Mouse (Mus musculus) hindbrain, embryonic 16.5 days (tissue): ENCODE data around the gene 4833423E24Rik. TPM values are rescaled to one million over a fixed set of nuclear protein-coding genes. Genes with fewer than 3 reads are reported as not detected.

Experiments
- ATAC-seq: fragments of 200-750 bp; cut with Nextera tagmentation; 2 replicates; pipeline ENCODE4 v1.8.0; 2017; ENCODE audit warnings: moderate TSS enrichment, moderate library complexity
- H3K27ac ChIP-seq: fragments of 300-500 bp; sonication (generic); 2 replicates; pipeline ENCODE4 v1.5.1; 2014; ENCODE audit warnings: low read depth, mild to moderate bottlenecking, control low read depth, low read length, moderate library complexity
- H3K27me3 ChIP-seq: fragments of 300-500 bp; sonication (generic); replicated peaks from 2 replicates; pipeline ENCODE4 v1.6.1; 2014; ENCODE audit warnings: low read length; ENCODE audit not compliant: control insufficient read depth, insufficient read depth
- H3K36me3 ChIP-seq: fragments of 300-500 bp; sonication (generic); 2 replicates; pipeline ENCODE4 v1.6.1; 2014; ENCODE audit warnings: mild to moderate bottlenecking, low read length, moderate library complexity, mixed read lengths; ENCODE audit not compliant: control insufficient read depth, insufficient read depth
- H3K4me1 ChIP-seq: fragments of 300-500 bp; sonication (generic); 2 replicates; pipeline ENCODE4 v1.6.1; 2014; ENCODE audit warnings: low read depth, low read length; ENCODE audit not compliant: control insufficient read depth, insufficient read depth
- H3K4me2 ChIP-seq: fragments of 300-500 bp; sonication (generic); 2 replicates; pipeline ENCODE4 v1.6.1; 2014; ENCODE audit warnings: mild to moderate bottlenecking, low read length, control low read depth, moderate library complexity
- H3K4me3 ChIP-seq: fragments of 300-500 bp; sonication (generic); 2 replicates; pipeline ENCODE4 v1.5.1; 2014; ENCODE audit warnings: mild to moderate bottlenecking, low read length, control low read depth, moderate library complexity
- H3K9ac ChIP-seq: fragments of 300-500 bp; sonication (generic); 2 replicates; pipeline ENCODE4 v1.6.1; 2014; ENCODE audit warnings: low read depth, mild to moderate bottlenecking, control low read depth, low read length, moderate library complexity
- H3K9me3 ChIP-seq: fragments of 300-500 bp; sonication (generic); 2 replicates; pipeline ENCODE4 v1.6.1; 2014; ENCODE audit warnings: mild to moderate bottlenecking, low read length, moderate library complexity; ENCODE audit not compliant: control insufficient read depth
- WGBS: fragments of 180-500 bp; shearing (Covaris S2); extraction: QIAGEN DNeasy Blood & Tissue Kit; methylation state at CpG from one replicate; pipeline ENCODE4 v1.1.7; 2014; 5-methylcytosine and 5-hydroxymethylcytosine counted together
- polyA plus RNA-seq: library from polyadenylated mRNA; unstranded; fragments of >200 nt; fragmentation: Nextera tagmentation; extraction: Ambion mirVana; gene quantifications from 2 replicates; pipeline ENCODE4 v1.2.1, GENCODE M21; 2015

4833423E24Rik gene
- polyA plus RNA-seq = 0.09 and 0.28 TPM in 2 replicates

GRCm38 (mm10) chr2:85518879-85519278 lies at the start of gene 4833423E24Rik:
4833423E24Rik (minus strand) TSS chr2:85519024.
- Histone ChIP-seq H3K36me3 (no peaks in the 10 kb centered on the region), H3K9me3 (no peaks in the 10 kb centered on the region), H3K4me1 (no peaks in the 10 kb centered on the region), H3K4me2 (no peak within 1 kb of the TSS), H3K27ac (no peak within 1 kb of the TSS), H3K9ac (no peak within 1 kb of the TSS), H3K4me3 (no peak within 1 kb of the TSS), H3K27me3 (no peaks in the 10 kb centered on the region)
- WGBS = 27% methylated on average over 4 of the region's 4 CpGs
- no peak for ATAC-seq

DNA sequence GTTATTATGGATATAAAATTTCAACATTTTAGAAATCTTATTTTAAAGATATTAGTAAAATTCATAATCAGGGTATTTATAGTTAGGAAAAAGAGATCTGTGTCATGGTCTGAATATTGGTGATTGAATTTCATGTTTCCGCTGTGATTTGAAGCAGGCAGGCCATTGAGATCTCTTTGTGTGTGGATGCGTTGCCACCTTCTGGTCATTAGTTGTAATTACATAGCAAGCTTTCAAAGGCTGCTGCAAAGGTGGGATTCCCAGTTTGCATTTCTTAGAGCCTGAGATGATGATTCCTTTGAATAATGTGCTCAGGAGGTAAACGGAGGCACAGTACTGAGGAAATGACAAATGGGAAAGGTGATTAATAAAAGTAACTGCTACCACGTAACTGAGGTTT lies 42.4 kb upstream of the 4833423E24Rik start:
- Histone ChIP-seq H3K27ac (no peak overlapping the region), H3K4me3 (no peak overlapping the region), H3K27me3 (no peaks in the 10 kb centered on the region), H3K4me2 (no peak overlapping the region), H3K4me1 (no peaks in the 10 kb centered on the region), H3K36me3 (no peaks in the 10 kb centered on the region), H3K9me3 (no peaks in the 10 kb centered on the region), H3K9ac (no peak overlapping the region)
- 22% methylated on average over 4 of the region's 4 CpGs for WGBS
- peak; percentile 78 for ATAC-seq

- H3K9ac ChIP-seq = no peak overlapping the region
- H3K36me3 ChIP-seq = no peaks in the 10 kb centered on the region
- H3K27ac ChIP-seq = no peak overlapping the region
- ATAC-seq = no peak
- 70% methylated on average over 4 of the region's 4 CpGs for WGBS
- H3K4me2 ChIP-seq = no peak overlapping the region
- no peaks in the 10 kb centered on the region for H3K9me3 ChIP-seq
- H3K4me3 ChIP-seq = no peak overlapping the region
- H3K27me3 ChIP-seq = no peaks in the 10 kb centered on the region
- no peaks in the 10 kb centered on the region for H3K4me1 ChIP-seq
Measured at GRCm38 (mm10) chr2:85560226-85560625, 41.4 kb upstream of the 4833423E24Rik start.

DNA sequence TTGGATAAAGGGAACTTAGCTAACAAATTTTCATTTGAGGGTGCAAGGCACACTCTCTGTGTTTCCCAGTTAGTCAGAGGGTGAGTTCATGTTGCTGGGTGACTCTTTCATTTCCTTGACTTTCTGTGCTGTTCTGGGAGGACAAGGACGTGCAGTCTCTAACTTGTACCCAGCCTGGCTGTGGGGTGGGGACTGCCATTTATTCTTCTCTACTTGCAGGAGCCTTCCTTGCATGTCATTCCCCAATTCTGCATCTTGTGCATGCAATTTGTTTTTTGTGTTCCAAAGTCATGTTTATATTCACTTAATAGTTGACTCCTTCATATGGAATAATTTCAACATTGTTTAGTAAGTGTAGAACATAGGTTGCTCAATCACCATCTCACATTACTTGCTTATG lies 36.0 kb upstream of the 4833423E24Rik start:
- H3K9me3 ChIP-seq = no peaks in the 10 kb centered on the region
- no peak overlapping the region for H3K9ac ChIP-seq
- WGBS = 63% methylated on average over 1 of the region's 1 CpGs
- H3K36me3 ChIP-seq = no peaks in the 10 kb centered on the region
- H3K4me1 ChIP-seq = no peaks in the 10 kb centered on the region
- no peak overlapping the region for H3K4me3 ChIP-seq
- no peak overlapping the region for H3K4me2 ChIP-seq
- no peak overlapping the region for H3K27ac ChIP-seq
- no peak for ATAC-seq
- H3K27me3 ChIP-seq = no peaks in the 10 kb centered on the region

- Histone ChIP-seq H3K27ac (no peak overlapping the region), H3K9ac (no peak overlapping the region), H3K4me1 (no peaks in the 10 kb centered on the region), H3K36me3 (no peaks in the 10 kb centered on the region), H3K9me3 (no peaks in the 10 kb centered on the region), H3K4me3 (no peak overlapping the region), H3K4me2 (no peak overlapping the region), H3K27me3 (no peaks in the 10 kb centered on the region)
- 88% methylated on average over 1 of the region's 1 CpGs for WGBS
- no peak for ATAC-seq
Measured at GRCm38 (mm10) chr2:85533934-85534333, 15.1 kb upstream of the 4833423E24Rik start.

DNA sequence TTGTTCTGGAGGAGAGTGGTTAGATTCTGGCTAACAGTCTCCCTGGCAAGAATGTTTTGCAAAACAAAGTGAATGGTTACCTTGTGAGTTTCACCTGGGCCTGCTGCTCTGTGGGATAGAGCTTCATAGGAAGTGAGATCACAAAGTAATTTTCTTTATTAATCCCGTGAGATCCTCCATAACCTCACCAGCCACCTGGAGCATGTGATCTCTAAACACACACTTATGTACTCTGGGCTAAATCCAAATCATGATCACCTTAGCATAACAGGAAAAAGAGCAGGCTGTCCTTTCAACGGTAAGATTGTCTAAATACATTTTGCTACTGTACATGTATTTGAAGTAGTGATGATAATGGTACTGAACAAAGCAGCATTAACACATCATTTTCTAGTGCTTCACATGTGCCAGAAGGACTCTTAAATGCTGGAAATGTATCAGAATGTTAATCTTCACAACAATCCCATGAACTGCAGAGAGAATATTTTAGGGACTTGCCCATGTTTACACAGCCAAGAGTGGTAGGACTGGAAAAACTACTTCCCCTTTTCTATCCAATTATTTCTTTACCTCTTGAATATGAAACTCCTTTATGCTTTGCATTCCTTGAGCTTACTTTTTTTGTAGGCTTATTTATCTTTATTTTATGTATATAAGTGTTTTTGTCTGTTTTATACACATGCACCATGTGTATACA lies 13.4 kb upstream of the 4833423E24Rik start:
- Histone ChIP-seq H3K27ac (no peak overlapping the region), H3K27me3 (no peaks in the 10 kb centered on the region), H3K4me3 (no peak overlapping the region), H3K9ac (no peak overlapping the region), H3K36me3 (no peaks in the 10 kb centered on the region), H3K4me1 (no peaks in the 10 kb centered on the region), H3K9me3 (no peaks in the 10 kb centered on the region), H3K4me2 (no peak overlapping the region)
- no peak for ATAC-seq
- 82% methylated on average over 2 of the region's 2 CpGs for WGBS

- Histone ChIP-seq H3K9ac (no peak overlapping the region), H3K4me2 (no peak overlapping the region), H3K27ac (no peak overlapping the region), H3K27me3 (no peaks in the 10 kb centered on the region), H3K4me3 (no peak overlapping the region), H3K9me3 (no peaks in the 10 kb centered on the region), H3K4me1 (no peaks in the 10 kb centered on the region), H3K36me3 (no peaks in the 10 kb centered on the region)
- WGBS = 55% methylated on average over 2 of the region's 2 CpGs
- ATAC-seq = no peak
Measured at GRCm38 (mm10) chr2:85522859-85523489, 4.2 kb upstream of the 4833423E24Rik start.

DNA sequence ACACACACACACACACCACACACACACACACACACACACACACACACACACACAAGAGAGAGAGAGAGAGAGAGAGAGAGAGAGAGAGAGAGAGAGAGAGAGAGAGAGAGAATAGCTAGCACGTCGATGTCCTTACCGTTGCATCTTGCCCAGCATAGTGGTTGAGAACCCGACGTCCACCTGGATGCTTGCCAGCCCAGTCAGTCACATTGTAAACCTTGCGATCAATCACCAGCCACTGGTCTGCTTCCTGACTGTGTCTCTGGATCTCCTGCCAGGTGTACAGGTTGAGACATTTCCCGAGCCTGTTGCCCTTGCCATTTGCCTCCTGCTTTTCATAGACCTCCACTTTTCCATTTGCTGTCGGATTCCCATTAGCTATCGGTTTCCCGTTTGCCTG lies 532 bp downstream of the 4833423E24Rik start:
- ATAC-seq = no peak
- Histone ChIP-seq H3K9me3 (no peaks in the 10 kb centered on the region), H3K4me2 (no peak overlapping the region), H3K27ac (no peak overlapping the region), H3K4me1 (no peaks in the 10 kb centered on the region), H3K4me3 (no peak overlapping the region), H3K36me3 (no peaks in the 10 kb centered on the region), H3K27me3 (no peaks in the 10 kb centered on the region), H3K9ac (no peak overlapping the region)
- 94% methylated on average over 10 of the region's 10 CpGs for WGBS

DNA sequence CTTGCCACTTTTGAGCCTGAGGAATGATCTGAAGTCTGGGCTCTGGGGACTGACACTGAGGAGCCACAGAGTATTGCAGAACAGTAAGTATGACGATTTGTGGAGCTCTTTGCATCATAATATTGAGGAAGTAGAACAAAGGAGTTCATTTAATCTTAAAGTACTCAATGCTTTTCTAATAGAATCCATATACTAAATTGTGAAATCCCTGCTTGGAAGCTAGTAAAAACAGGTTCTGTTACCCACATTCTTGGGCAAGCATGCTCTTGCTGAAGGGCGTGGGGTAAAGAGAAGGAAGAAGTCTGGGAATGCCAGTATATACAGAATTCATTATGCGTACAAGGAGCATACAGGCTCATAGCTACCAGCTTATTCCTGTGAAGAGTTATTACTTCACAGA lies 8.4 kb downstream of the 4833423E24Rik start:
- H3K36me3 ChIP-seq = no peaks in the 10 kb centered on the region

More for the DNA sequence above, 8.4 kb downstream of the 4833423E24Rik start:
- H3K4me3 ChIP-seq = no peak overlapping the region
- ATAC-seq = no peak
- H3K27me3 ChIP-seq = no peaks in the 10 kb centered on the region
- H3K9me3 ChIP-seq = no peaks in the 10 kb centered on the region
- WGBS = 84% methylated on average over 3 of the region's 3 CpGs
- H3K4me2 ChIP-seq = no peak overlapping the region
- H3K9ac ChIP-seq = no peak overlapping the region
- H3K27ac ChIP-seq = no peak overlapping the region
- no peaks in the 10 kb centered on the region for H3K4me1 ChIP-seq
